Mouse (Mus musculus): ENCODE data around the gene Onecut3. TPM values are rescaled to one million over a fixed set of nuclear protein-coding genes. Genes with fewer than 3 reads are reported as not detected.
A peak's percentile ranks its signal among the peaks of the same experiment; 100 is the strongest.

Onecut3 gene
- polyA plus RNA-seq, 1 experiment from 2014 or later, result 2.4 TPM

DNA sequence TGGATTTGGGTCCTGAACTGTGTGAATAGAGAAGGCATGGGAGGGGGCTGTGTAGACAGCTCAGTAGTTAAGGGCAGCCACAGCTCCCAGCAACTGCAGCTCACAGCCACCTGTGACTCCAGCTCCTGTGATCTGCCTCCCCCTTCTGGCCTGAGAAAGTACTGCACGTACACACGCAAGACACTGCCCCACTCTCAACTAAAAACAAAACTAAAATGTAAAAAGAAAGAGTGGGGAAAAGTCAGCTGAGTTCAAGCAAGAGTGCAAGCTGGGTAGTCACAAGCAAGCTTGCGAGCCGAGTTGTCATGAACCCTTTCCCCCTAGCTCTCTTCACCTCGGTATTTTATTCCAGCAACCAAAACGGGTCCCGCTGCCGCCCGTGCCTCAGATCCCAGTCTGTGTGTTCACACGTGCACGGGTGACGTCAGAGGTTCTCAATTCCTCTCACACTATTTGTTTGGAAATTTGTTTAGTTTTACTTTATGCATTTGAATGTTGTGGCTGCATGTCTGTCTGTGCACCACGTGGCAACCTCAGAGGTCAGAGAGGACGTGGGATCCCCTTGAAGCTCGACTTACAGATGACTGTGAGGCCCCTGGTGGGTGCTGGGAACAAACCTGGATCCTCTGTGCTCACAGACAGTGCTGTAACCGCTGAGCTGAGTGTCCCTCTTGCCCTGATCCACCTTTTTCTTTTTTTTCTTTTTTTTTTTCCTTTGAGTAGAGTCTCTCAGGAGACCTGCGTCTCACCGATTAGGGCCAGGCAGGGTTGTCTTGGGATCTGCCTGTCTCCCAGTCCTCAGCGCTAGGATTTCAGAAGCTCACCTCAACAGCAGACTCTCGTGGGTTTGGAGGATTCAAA is 15.0 kb downstream of the Onecut3 start:
- Histone ChIP-seq H3K9ac (replicated peaks; ENCODE audit: low read length) (no peak overlapping the region; the same call in 1 of the 2 replicates), H3K9me3 (ENCODE audit: control insufficient read depth, low read length) (no peaks in the 10 kb centered on the region), H3K27ac (replicated peaks; ENCODE audit: low read depth, low read length) (no peak overlapping the region), H3K4me2 (ENCODE audit: low read length) (peak overlapping the region; percentile 46), H3K4me1 (ENCODE audit: control insufficient read depth, insufficient read depth, low read length) (peaks cover 2% of the 10 kb centered on the region; the same call in 1 of the 2 replicates), H3K4me3 (replicated peaks; ENCODE audit: low read depth, low read length) (no peak overlapping the region), H3K27me3 (ENCODE audit: control insufficient read depth, insufficient read depth, low read length) (peaks cover 24% of the 10 kb centered on the region), H3K36me3 (ENCODE audit: control insufficient read depth, insufficient read depth, low read length) (no peaks in the 10 kb centered on the region)
- ATAC-seq (ENCODE audit: low FRiP score, low TSS enrichment) (no peak; the same call in 1 of the 2 replicates), DNase-seq (peak; percentile 86)
- WGBS, result 8% methylated on average over 20 of the region's 20 CpGs

- DNase-seq, result no peak
- H3K9ac ChIP-seq (replicated peaks; ENCODE audit: low read length), result no peak overlapping the region
- WGBS, result 45% methylated on average over 10 of the region's 10 CpGs
- no peak overlapping the region for H3K27ac ChIP-seq (replicated peaks; ENCODE audit: low read depth, low read length)
- H3K4me3 ChIP-seq (replicated peaks; ENCODE audit: low read depth, low read length), result no peak overlapping the region
- H3K27me3 ChIP-seq (ENCODE audit: control insufficient read depth, insufficient read depth, low read length), result peaks cover 19% of the 10 kb centered on the region
- no peaks in the 10 kb centered on the region for H3K9me3 ChIP-seq (ENCODE audit: control insufficient read depth, low read length)
- peaks cover 2% of the 10 kb centered on the region; the same call in 1 of the 2 replicates for H3K4me1 ChIP-seq (ENCODE audit: control insufficient read depth, insufficient read depth, low read length)
- no peaks in the 10 kb centered on the region for H3K36me3 ChIP-seq (ENCODE audit: control insufficient read depth, insufficient read depth, low read length)
- ATAC-seq (ENCODE audit: low FRiP score, low TSS enrichment), result no peak
- no peak overlapping the region for H3K4me2 ChIP-seq (ENCODE audit: low read length)
Observed at GRCm38 (mm10) chr10:80510273-80510660, 15.6 kb downstream of the Onecut3 start.

DNA sequence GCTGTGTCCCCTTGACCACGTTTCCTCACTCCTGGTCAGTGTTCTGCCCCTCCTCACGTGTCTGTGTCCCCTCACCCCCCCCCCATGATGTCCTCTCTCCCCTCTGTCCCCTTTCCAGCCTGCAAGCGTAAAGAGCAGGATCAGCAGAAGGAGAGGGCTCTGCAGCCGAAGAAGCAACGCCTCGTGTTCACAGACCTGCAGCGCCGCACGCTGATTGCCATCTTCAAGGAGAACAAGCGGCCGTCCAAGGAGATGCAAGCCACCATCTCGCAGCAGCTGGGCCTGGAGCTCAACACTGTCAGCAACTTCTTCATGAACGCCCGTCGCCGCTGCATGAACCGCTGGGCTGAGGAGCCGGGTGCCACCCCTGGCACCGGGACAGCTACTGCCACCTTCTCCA is 19.1 kb downstream of the Onecut3 start:
- H3K9ac ChIP-seq (replicated peaks; ENCODE audit: low read length), result peak overlapping the region; percentile 21; the same call in 1 of the 2 replicates
- H3K4me2 ChIP-seq (ENCODE audit: low read length), result peak overlapping the region; percentile 29
- no peaks in the 10 kb centered on the region for H3K9me3 ChIP-seq (ENCODE audit: control insufficient read depth, low read length)
- DNase-seq, result peak; percentile 52
- H3K4me1 ChIP-seq (ENCODE audit: control insufficient read depth, insufficient read depth, low read length), result peaks cover 2% of the 10 kb centered on the region; the same call in 1 of the 2 replicates
- no peak for ATAC-seq (ENCODE audit: low FRiP score, low TSS enrichment)
- no peak overlapping the region for H3K27ac ChIP-seq (replicated peaks; ENCODE audit: low read depth, low read length)
- peaks cover 6% of the 10 kb centered on the region; the same call in 1 of the 2 replicates for H3K27me3 ChIP-seq (ENCODE audit: control insufficient read depth, insufficient read depth, low read length)
- no peaks in the 10 kb centered on the region for H3K36me3 ChIP-seq (ENCODE audit: control insufficient read depth, insufficient read depth, low read length)
- 6% methylated on average over 19 of the region's 19 CpGs for WGBS
- 0 out of 2 replicates have a peak overlapping the region, but pooled peaks have one; percentile 9 for H3K4me3 ChIP-seq (replicated peaks; ENCODE audit: low read depth, low read length)

GRCm38 (mm10) chr10:80519287-80519686 is 24.7 kb downstream of the Onecut3 start:
- H3K27me3 ChIP-seq (ENCODE audit: control insufficient read depth, insufficient read depth, low read length), result no peaks in the 10 kb centered on the region; the same call in 1 of the 2 replicates
- no peak overlapping the region for H3K4me3 ChIP-seq (replicated peaks; ENCODE audit: low read depth, low read length)
- H3K36me3 ChIP-seq (ENCODE audit: control insufficient read depth, insufficient read depth, low read length), result no peaks in the 10 kb centered on the region
- ATAC-seq (ENCODE audit: low FRiP score, low TSS enrichment) (no peak), DNase-seq (no peak)
- H3K9ac ChIP-seq (replicated peaks; ENCODE audit: low read length), result no peak overlapping the region
- no peak overlapping the region for H3K27ac ChIP-seq (replicated peaks; ENCODE audit: low read depth, low read length)
- no peak overlapping the region for H3K4me2 ChIP-seq (ENCODE audit: low read length)
- WGBS, result 74% methylated on average over 2 of the region's 2 CpGs
- no peaks in the 10 kb centered on the region for H3K4me1 ChIP-seq (ENCODE audit: control insufficient read depth, insufficient read depth, low read length)
- no peaks in the 10 kb centered on the region; the same call in 1 of the 2 replicates for H3K9me3 ChIP-seq (ENCODE audit: control insufficient read depth, low read length)

- no peak for ATAC-seq (ENCODE audit: low FRiP score, low TSS enrichment)
Observed at GRCm38 (mm10) chr10:80523299-80523698, 28.7 kb downstream of the Onecut3 start.

DNA sequence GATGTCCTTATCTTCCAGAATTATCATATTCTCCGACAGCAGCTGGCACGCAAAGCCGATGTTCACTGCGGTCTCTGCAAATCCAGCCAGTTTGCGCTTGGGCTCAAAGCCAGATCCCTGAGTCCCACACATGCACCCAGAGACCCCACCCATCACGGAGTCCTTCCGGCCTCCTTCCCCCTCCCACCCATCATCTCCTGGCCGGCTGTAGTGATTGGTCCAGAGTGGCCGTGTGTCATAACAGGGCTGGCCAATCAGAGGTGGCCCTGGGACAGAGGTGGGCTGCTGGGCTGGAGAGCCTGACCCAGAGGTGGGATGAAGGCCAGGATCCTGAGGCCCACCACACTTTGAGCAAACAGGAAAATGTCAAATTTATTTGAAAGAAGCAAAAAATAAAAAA is 31.5 kb downstream of the Onecut3 start:
- Histone ChIP-seq H3K9ac (replicated peaks; ENCODE audit: low read length) (no peak overlapping the region), H3K4me2 (ENCODE audit: low read length) (peak overlapping the region; percentile 47), H3K27ac (replicated peaks; ENCODE audit: low read depth, low read length) (no peak overlapping the region), H3K4me1 (ENCODE audit: control insufficient read depth, insufficient read depth, low read length) (no peaks in the 10 kb centered on the region), H3K9me3 (ENCODE audit: control insufficient read depth, low read length) (no peaks in the 10 kb centered on the region), H3K4me3 (replicated peaks; ENCODE audit: low read depth, low read length) (peak overlapping the region; percentile 24; the same call in 1 of the 2 replicates), H3K36me3 (ENCODE audit: control insufficient read depth, insufficient read depth, low read length) (no peaks in the 10 kb centered on the region), H3K27me3 (ENCODE audit: control insufficient read depth, insufficient read depth, low read length) (no peaks in the 10 kb centered on the region)
- WGBS, result 20% methylated on average over 9 of the region's 9 CpGs
- ATAC-seq (ENCODE audit: low FRiP score, low TSS enrichment) (peak; percentile 81; the same call in 1 of the 2 replicates), DNase-seq (peak; percentile 72)

More at GRCm38 (mm10) chr10:80523299-80523698, 28.7 kb downstream of the Onecut3 start:
- Histone ChIP-seq H3K9ac (replicated peaks; ENCODE audit: low read length) (no peak overlapping the region), H3K4me2 (ENCODE audit: low read length) (no peak overlapping the region), H3K9me3 (ENCODE audit: control insufficient read depth, low read length) (no peaks in the 10 kb centered on the region; the same call in 1 of the 2 replicates), H3K4me1 (ENCODE audit: control insufficient read depth, insufficient read depth, low read length) (no peaks in the 10 kb centered on the region), H3K4me3 (replicated peaks; ENCODE audit: low read depth, low read length) (no peak overlapping the region), H3K36me3 (ENCODE audit: control insufficient read depth, insufficient read depth, low read length) (no peaks in the 10 kb centered on the region), H3K27ac (replicated peaks; ENCODE audit: low read depth, low read length) (no peak overlapping the region), H3K27me3 (ENCODE audit: control insufficient read depth, insufficient read depth, low read length) (no peaks in the 10 kb centered on the region)
- no peak for DNase-seq
- 92% methylated on average over 7 of the region's 7 CpGs for WGBS

DNA sequence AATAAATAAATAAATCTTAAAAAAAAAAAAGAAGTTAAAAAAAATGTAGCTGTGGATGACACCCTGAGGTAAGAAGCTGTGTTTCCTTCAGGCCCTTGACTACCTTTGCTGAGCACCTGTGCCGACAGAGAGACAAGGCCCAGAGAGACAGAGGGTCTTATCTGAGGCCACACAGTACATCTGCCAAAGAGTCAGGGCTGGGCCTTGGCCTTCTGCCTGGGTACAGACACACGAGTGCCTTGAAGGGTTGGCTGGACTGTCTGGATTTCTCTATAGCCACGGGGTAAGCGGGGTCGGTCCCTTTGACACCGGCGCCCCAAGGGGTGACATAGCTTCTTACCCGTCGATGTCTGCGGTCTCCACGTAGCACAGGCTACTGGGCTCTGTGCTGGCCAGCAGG is 38.1 kb downstream of the Onecut3 start:
- ATAC-seq (ENCODE audit: low FRiP score, low TSS enrichment) (no peak), DNase-seq (no peak)
- WGBS, result 89% methylated on average over 11 of the region's 11 CpGs
- H3K27me3 ChIP-seq (ENCODE audit: control insufficient read depth, insufficient read depth, low read length), result no peaks in the 10 kb centered on the region
- H3K4me2 ChIP-seq (ENCODE audit: low read length), result no peak overlapping the region
- no peak overlapping the region for H3K9ac ChIP-seq (replicated peaks; ENCODE audit: low read length)
- no peaks in the 10 kb centered on the region for H3K36me3 ChIP-seq (ENCODE audit: control insufficient read depth, insufficient read depth, low read length)
- no peaks in the 10 kb centered on the region for H3K9me3 ChIP-seq (ENCODE audit: control insufficient read depth, low read length)
- H3K4me3 ChIP-seq (replicated peaks; ENCODE audit: low read depth, low read length), result no peak overlapping the region
- H3K27ac ChIP-seq (replicated peaks; ENCODE audit: low read depth, low read length), result no peak overlapping the region
- no peaks in the 10 kb centered on the region for H3K4me1 ChIP-seq (ENCODE audit: control insufficient read depth, insufficient read depth, low read length)

DNA sequence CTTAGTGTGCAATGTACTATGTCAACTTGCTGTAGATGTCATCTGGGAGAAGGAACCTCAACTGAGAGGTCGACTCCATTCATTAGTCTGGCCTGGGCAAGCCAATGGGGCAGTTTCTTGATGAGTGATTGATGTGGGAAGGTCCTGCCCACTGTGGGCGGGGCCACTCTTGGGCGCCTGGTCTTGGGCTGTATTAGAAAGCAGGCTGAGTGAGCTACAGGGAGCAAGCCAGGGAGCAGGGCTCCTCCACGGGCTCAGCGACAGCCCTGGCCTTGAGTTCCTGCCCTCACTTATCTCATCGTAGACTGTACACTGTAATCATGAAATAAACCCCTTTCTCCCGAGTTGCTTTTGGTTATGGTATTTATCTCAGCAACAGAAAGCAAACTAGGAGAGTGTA is 39.1 kb downstream of the Onecut3 start:
- Histone ChIP-seq H3K9me3 (ENCODE audit: control insufficient read depth, low read length) (no peaks in the 10 kb centered on the region), H3K27me3 (ENCODE audit: control insufficient read depth, insufficient read depth, low read length) (peaks cover 1% of the 10 kb centered on the region; the same call in 1 of the 2 replicates), H3K36me3 (ENCODE audit: control insufficient read depth, insufficient read depth, low read length) (no peaks in the 10 kb centered on the region), H3K4me3 (replicated peaks; ENCODE audit: low read depth, low read length) (no peak overlapping the region), H3K9ac (replicated peaks; ENCODE audit: low read length) (no peak overlapping the region), H3K4me2 (ENCODE audit: low read length) (no peak overlapping the region), H3K27ac (replicated peaks; ENCODE audit: low read depth, low read length) (no peak overlapping the region), H3K4me1 (ENCODE audit: control insufficient read depth, insufficient read depth, low read length) (no peaks in the 10 kb centered on the region)
- 21% methylated on average over 7 of the region's 7 CpGs for WGBS
- DNase-seq (peak; percentile 13), ATAC-seq (ENCODE audit: low FRiP score, low TSS enrichment) (no peak)

Measured in midbrain, embryonic 14.5 days (tissue).